Mouse (Mus musculus): Measurements from ENCODE around the gene Gm21541.
"Not testable (repeated sequence)": the region's sequence is repeated elsewhere in the genome, so short reads cannot be mapped to it uniquely, and the experiment has no call there.

Gene Gm21541

DNA sequence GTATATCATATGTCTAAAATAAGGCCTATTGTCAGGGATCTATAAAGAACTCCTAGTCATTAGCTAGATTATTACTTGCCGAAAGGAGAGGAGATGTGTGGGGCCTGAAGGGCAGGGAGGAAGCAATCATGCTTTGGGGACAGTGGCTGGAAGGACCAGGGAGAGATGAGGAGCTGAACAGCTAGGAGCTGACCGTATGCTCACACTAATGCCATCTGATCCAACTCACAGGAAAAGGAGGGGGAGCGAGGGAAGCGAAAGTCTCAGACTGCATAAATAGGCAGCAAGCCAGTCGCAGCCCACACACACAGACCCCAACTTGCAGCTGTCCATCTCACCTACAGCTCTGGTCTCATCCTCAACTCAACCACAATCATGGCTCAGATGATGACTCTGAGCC, at the start of gene Gm21541:
TSS of gene Gm21541 (plus strand) at position 301 of the 400 bp plus-strand sequence.
- not testable (repeated sequence) for DNase-seq

DNA sequence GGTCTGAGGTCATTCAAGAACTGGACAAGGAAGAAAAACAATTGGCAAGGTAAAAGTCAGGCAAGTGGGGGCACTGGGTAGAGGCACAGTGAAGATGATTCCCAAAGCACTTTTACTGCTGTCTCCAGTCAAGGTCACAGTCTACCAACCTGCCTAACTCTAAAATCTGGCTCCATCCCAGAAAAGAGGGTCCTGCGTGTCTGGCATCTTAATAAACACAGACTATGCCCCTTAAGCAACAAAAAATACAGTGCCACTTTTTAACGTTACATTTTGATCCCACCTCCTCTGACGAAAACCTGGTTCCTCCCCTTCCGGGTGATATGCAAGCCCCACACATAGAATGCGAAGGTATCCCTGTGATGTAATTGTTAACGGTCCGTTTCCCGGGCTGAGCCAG, 37.9 kb downstream of the Gm21541 start, which contains the start of gene Gm20878:
TSS of gene Gm20878 (plus strand) at position 301 of the 400 bp plus-strand sequence.
- not testable (repeated sequence) for DNase-seq
